Mouse (Mus musculus) gonadal fat pad, adult 2 months (tissue): ENCODE results near the gene Sos2. TPM values are rescaled to one million over a fixed set of nuclear protein-coding genes. Genes with fewer than 3 reads are reported as not detected.
"Not testable (repeated sequence)": the region's sequence is repeated elsewhere in the genome, so short reads cannot be mapped to it uniquely, and the experiment has no call there.

ENCODE experiments used
- DNase-seq: peaks from one replicate; pipeline ENCODE4 v3.0.0-alpha.2; 2012; ENCODE audit warnings: low read depth
- polyA plus RNA-seq: library from polyadenylated mRNA; depleted of rRNA; stranded (reverse); fragments of >200 nt; gene quantifications from 2 replicates; pipeline ENCODE4 v1.2.3, GENCODE M21; 2012; rRNA removed

The Sos2 gene
- polyA plus RNA-seq, 1 experiment: 23.6 TPM

- DNase-seq: no peak
Measured at GRCm38 (mm10) chr12:69569926-69570325, 111.7 kb downstream of the Sos2 start.

GRCm38 (mm10) chr12:69568266-69568665, 113.4 kb downstream of the Sos2 start:
- DNase-seq: no peak

DNA sequence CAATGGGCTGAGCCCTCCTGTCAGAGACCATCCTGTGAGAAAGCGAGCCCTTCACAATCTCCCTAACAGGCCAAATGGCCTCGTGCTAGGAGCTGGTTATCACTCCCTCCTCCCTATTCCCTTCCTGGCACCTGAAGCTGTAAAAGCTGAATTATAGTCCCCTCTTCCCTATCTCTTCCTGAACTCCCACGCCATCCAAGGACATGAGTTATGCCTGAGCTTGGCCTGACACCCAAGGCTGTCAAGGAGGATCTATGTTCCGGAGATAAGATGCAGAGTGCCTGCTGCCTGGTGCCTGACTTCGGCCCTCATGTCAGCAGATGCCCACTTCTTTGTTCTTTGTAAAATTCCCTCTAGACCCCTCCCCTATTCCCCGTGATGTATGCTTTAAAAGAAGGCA, 120.6 kb downstream of the Sos2 start:
- not testable (repeated sequence) for DNase-seq

DNA sequence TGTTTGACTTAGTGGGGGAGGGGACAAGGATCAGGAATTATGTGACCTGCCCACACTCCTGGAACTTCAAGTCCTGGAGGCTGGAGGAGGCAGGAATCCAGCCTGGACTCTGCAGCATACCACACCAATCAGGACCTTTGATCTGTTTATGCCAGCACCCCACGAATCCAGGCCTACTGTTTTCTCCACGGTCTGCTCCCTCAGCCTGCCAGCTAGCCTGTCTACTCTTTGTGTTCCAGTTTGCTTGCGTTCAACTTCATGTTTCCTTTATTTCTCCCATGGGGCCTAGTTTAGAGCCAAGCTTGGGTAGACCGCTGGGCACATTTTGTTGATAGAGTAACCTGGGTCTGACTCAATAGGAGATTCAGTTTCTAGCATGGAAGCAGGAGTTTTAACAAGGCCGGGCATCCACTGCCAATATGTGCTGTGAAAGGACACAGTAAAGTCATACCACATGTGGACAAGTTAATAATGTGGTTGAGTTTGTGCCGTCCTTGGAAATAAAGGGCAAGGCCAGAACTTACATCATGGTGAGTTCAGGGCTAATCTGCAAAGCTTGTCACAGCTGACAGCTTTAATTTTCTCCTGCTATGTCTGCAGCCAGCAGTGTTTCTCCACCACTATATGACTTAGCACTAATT, 125.3 kb downstream of the Sos2 start:
- no peak for DNase-seq

DNA sequence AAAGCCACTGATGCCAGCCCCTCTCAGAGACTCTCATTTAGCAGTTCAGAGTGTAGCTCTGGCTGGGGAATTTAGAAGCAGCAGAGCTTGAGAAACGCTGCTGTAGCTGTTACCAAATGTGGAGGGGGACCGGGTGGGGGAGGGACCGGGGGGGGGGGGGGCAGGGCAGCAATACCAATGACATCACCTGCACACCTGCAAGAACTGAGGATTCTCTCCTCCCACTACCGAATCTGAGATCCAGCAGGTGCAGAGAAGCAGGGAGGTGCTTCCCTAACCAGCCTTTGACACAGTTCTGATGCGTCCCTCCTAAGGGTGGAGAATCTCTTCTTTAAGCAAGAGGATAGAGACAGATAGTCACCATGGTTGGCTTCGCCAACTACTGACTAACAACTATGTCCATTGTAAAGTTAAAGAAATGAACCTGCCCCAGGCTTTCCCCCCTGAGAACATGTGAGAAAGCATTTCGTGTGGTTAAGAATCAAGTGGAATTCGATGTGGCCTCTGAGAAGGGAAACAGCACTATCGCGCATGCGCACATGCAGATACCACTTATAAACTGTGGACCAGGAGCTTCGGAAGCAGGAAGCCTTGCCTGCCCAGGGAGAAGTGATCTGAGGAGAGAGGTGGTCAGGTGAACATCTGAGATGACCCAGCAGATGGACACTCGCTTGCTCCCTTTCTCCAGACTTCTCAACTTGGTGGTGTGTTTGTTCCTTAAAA, 136.0 kb downstream of the Sos2 start:
- DNase-seq: no peak

- no peak for DNase-seq
Measured at GRCm38 (mm10) chr12:69544994-69545393, 136.7 kb downstream of the Sos2 start.

- DNase-seq: no peak
Measured at GRCm38 (mm10) chr12:69544562-69544961, 137.1 kb downstream of the Sos2 start.

- DNase-seq: no peak
Measured at GRCm38 (mm10) chr12:69542376-69542775, 139.3 kb downstream of the Sos2 start.

DNA sequence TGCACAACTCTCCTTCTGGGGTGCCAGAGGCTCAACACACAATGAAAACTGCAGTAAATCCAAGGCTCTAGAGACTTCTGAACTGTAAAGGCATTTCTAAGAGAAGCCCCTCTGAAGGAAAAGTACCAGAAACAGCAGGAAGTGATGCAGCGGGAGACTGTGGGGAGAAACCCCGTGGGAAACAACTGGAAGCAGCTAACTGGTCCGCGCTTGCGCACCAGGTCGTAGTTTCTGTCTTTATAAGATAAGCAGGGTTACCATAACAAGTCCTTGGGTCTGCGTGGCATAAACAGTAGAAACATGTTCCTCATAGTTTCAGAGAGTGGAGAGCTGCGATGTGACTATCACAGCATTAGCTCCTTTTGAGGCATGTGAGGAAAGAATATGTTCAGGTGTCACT, 140.0 kb downstream of the Sos2 start:
- DNase-seq: no peak

DNA sequence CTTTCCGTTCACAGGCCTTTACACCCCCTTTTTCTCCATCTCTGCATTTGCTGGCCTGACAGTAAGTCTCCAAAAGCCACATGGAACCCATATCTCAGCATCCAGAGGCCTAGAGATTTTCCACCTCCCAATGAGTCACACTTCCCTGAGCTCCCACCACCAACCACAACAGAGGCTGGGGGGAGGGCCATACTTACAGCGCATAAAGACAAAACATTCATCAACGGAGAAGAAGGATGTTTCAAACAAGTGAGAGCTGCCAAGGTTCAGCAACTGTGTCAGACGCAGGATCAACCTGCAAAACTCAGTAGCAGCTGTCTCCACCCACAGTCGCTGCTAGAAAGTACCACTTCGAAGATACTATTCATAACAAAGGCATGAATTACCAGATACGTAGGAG, 142.3 kb downstream of the Sos2 start:
- no peak for DNase-seq

GRCm38 (mm10) chr12:69538362-69538950, 143.2 kb downstream of the Sos2 start:
- no peak for DNase-seq

DNA sequence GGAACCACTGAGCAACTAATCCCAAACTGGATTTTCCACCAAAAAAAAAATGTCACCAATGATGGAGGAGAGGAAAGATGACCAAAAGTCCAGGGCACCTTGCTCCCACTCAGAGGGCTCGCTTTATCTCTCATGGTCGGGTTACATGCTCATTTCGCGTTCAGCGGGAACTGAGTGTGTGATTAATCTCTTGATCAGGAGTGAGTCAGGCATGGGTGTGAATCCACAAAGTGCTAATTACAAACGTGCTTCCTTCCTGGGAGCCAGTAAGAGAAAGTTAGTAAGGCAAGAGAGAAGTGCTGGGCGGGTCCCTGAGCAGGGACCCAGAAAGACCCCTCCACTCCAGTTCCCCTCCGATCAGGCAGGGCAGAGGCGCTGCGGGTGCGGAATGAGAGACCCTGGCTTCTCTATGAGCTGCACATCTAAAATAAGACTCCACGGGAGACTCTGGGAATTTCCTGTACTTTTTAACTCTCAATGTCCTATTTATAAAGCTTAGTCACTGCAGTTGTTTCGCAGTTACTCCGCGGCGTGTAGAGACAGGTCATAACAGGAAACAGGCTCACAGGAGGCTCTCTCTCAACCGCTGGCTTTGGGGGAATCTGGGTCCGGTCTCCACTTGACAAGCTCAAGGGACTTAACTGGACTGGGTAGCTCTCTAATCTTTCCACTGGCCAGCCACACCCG, 143.8 kb downstream of the Sos2 start:
- peak; percentile 67 for DNase-seq

GRCm38 (mm10) chr12:69537243-69537674, 144.4 kb downstream of the Sos2 start:
- DNase-seq: no peak

- DNase-seq: no peak
Measured at GRCm38 (mm10) chr12:69536616-69537242, 144.9 kb downstream of the Sos2 start.

Other genes with a start within 250 kb of the Sos2 start
- gene Vcpkmt, start 98.8 kb downstream of the Sos2 start, polyA plus RNA-seq: 6.1 and 6.4 TPM in 2 replicates
- gene L2hgdh, start 43.0 kb upstream of the Sos2 start, polyA plus RNA-seq: 6.0 and 8.1 TPM in 2 replicates
- 15.0 and 15.1 TPM in 2 replicates for gene Atp5s, start 43.1 kb upstream of the Sos2 start, polyA plus RNA-seq
- 2.1 and 2.2 TPM in 2 replicates for gene Cdkl1, start 109.4 kb upstream of the Sos2 start, polyA plus RNA-seq
- gene Atl1, start 210.8 kb upstream of the Sos2 start, polyA plus RNA-seq: 1.2 and 1.6 TPM in 2 replicates
- gene Map4k5, start 211.3 kb upstream of the Sos2 start, polyA plus RNA-seq: 6.3 and 9.4 TPM in 2 replicates